Mouse (Mus musculus) liver, embryonic 18 days (tissue): ENCODE measurements around the gene Gm9958. TPM values are rescaled to one million over a fixed set of nuclear protein-coding genes. Genes with fewer than 3 reads are reported as not detected.

ENCODE experiments used
- polyA plus RNA-seq: library from polyadenylated mRNA; depleted of rRNA; stranded (reverse); fragments of >200 nt; gene quantifications from 2 replicates; pipeline ENCODE4 v1.2.3, GENCODE M21; 2012; rRNA removed

The Gm9958 gene
- 1.5 TPM in 2 replicates for polyA plus RNA-seq

DNA sequence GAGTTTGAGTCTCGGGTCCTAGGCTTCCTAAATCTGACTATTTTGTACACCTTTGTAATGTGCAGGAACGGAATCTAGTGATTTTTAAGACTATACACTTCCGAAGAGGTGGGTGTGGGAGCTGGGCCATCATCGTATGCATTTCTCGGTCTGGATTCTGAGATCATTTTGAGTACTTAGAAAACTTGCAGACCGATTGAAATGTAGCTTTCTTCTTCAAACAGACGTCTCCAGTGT lies at the start of gene Gm9958:
Gene Gm9958, plus strand, starts transcription at position 138 of the 237 bp plus-strand sequence.

DNA sequence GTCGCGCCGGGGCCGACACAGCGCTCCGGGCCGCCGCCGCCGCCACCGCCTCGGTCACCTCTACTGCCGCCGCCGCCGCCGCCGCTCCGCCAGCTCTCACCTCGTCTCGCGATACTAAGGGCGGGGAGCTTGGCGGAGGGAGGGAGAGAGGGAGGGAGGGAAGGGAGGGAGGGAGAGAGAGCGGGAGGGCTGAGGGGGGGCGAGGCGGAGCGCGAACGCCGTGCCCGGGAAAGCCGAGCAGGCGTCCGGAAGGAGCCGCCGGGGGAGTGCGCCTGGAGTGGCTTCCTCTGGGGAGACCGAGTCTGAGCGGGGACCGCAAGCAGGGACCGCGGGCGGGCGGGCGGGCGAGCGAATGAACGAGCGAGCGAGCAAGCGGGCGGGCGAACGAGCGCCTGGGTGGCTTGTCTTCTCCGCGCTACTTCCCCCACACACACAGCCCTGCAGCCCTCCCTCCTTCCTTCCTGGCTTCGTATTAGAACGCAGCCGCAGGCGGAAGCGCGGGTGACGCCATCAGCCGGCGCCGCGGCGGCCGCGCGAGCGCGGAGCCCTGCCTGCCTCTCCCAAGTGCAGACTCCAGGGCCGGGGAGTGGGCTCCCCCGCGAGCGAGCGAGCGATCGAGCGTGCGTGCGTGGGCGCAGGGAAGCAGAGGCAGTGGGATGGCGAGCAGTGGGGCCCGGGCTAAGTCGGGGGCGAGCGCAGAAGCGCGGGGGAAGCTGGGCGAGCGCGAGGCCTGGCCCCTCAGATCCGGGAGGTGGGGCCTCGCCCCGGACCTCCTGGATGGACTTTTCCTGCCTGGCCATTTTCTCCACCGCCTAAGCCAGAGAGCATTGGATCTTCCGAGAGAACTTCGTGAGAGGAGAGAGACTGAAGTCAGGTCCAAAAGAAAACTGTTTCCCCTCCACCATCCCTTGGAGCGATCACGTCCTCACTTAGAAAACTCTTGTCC lies 610 bp upstream of the Gm9958 start, which contains the start of gene Ankrd17:
Gene Ankrd17, minus strand, starts transcription at position 457 of the 946 bp plus-strand sequence.

Other genes with a start within 250 kb of the Gm9958 start
- 4.8 and 5.6 TPM in 2 replicates for gene Cox18, start 143.2 kb upstream of the Gm9958 start, polyA plus RNA-seq
- 14.2 and 16.2 TPM in 2 replicates for gene Ankrd17, start 627 bp upstream of the Gm9958 start, polyA plus RNA-seq
- 84,003 and 86,445 TPM in 2 replicates for gene Alb, start 93.7 kb downstream of the Gm9958 start, polyA plus RNA-seq
- gene Afp, start 123.5 kb downstream of the Gm9958 start, polyA plus RNA-seq = 24,422 and 24,674 TPM in 2 replicates
- gene Afm, start 151.7 kb downstream of the Gm9958 start, polyA plus RNA-seq = 36.1 and 45.8 TPM in 2 replicates
- 6.7 and 9.2 TPM in 2 replicates for gene 5830473C10Rik, start 193.9 kb downstream of the Gm9958 start, polyA plus RNA-seq